Mouse (Mus musculus) limb, embryonic 14.5 days (tissue): ENCODE measurements around the gene Crbn. TPM values are rescaled to one million over a fixed set of nuclear protein-coding genes. Genes with fewer than 3 reads are reported as not detected.

ENCODE experiments used
- ATAC-seq: fragments of 200-750 bp; cut with Nextera tagmentation; 2 replicates; pipeline ENCODE4 v1.8.0; 2017; ENCODE audit warnings: low read depth, moderate number of reproducible peaks, moderate TSS enrichment; ENCODE audit not compliant: low FRiP score
- DNase-seq: peaks from one replicate; pipeline ENCODE4 v3.0.0-alpha.2; 2015; ENCODE audit warnings: low spot score
- H3K27ac ChIP-seq: fragments of 300-500 bp; sonication (generic); replicated peaks from 2 replicates; pipeline ENCODE4 v1.5.1; 2014; ENCODE audit warnings: low read depth, mild to moderate bottlenecking, low read length, moderate library complexity, mixed read lengths
- H3K27me3 ChIP-seq: fragments of 300-500 bp; sonication (generic); 2 replicates; pipeline ENCODE4 v1.6.1; 2014; ENCODE audit warnings: low read length, mixed read lengths; ENCODE audit not compliant: control insufficient read depth, insufficient read depth
- H3K36me3 ChIP-seq: fragments of 300-500 bp; sonication (generic); 2 replicates; pipeline ENCODE4 v1.6.1; 2014; ENCODE audit warnings: mild to moderate bottlenecking, low read length, moderate library complexity, mixed read lengths; ENCODE audit not compliant: control insufficient read depth, insufficient read depth
- H3K4me1 ChIP-seq: fragments of 300-500 bp; sonication (generic); 2 replicates; pipeline ENCODE4 v1.6.1; 2014; ENCODE audit warnings: antibody characterized with exemption, low read length, mixed read lengths; ENCODE audit not compliant: control insufficient read depth, insufficient read depth
- H3K4me2 ChIP-seq: fragments of 300-500 bp; sonication (generic); replicated peaks from 2 replicates; pipeline ENCODE4 v1.6.1; 2014; ENCODE audit warnings: low read depth, mild to moderate bottlenecking, low read length, moderate library complexity; ENCODE audit not compliant: severe bottlenecking
- H3K4me3 ChIP-seq: fragments of 300-500 bp; sonication (generic); replicated peaks from 2 replicates; pipeline ENCODE4 v1.5.1; 2014; ENCODE audit warnings: low read length
- H3K9ac ChIP-seq: fragments of 300-500 bp; sonication (generic); 2 replicates; pipeline ENCODE4 v1.6.1; 2014; ENCODE audit warnings: mild to moderate bottlenecking, low read depth, low read length, moderate library complexity; ENCODE audit not compliant: severe bottlenecking
- H3K9me3 ChIP-seq: fragments of 300-500 bp; sonication (generic); 2 replicates; pipeline ENCODE4 v1.6.1; 2016; ENCODE audit warnings: low read length; ENCODE audit not compliant: control insufficient read depth
- POLR2A ChIP-seq: fragments of 200-500 bp; IDR thresholded peaks from 2 replicates; pipeline ENCODE4 v1.8.0; 2012; ENCODE audit warnings: inconsistent platforms, mild to moderate bottlenecking, moderate library complexity, borderline replicate concordance; ENCODE audit not compliant: insufficient read depth, insufficient read length; ENCODE audit errors: extremely low read depth
- WGBS: fragments of 180-500 bp; shearing (Covaris S2); extraction: QIAGEN DNeasy Blood & Tissue Kit; methylation state at CpG from one replicate; pipeline ENCODE4 v1.1.7; 2014; 5-methylcytosine and 5-hydroxymethylcytosine counted together
- polyA plus RNA-seq, 2 experiments: library from polyadenylated mRNA; depleted of rRNA in 1 of 2; stranded (reverse) in 1 of 2; unstranded in 1 of 2; fragments of >200 nt; fragmentation: Nextera tagmentation in 1 of 2; extraction: Ambion mirVana in 1 of 2; gene quantifications; 2 replicates each; pipeline versions ENCODE4 v1.2.1 to v1.2.3; 2012 to 2014

The Crbn gene
- polyA plus RNA-seq, 2 experiments, result 22.4 to 44.3 TPM

DNA sequence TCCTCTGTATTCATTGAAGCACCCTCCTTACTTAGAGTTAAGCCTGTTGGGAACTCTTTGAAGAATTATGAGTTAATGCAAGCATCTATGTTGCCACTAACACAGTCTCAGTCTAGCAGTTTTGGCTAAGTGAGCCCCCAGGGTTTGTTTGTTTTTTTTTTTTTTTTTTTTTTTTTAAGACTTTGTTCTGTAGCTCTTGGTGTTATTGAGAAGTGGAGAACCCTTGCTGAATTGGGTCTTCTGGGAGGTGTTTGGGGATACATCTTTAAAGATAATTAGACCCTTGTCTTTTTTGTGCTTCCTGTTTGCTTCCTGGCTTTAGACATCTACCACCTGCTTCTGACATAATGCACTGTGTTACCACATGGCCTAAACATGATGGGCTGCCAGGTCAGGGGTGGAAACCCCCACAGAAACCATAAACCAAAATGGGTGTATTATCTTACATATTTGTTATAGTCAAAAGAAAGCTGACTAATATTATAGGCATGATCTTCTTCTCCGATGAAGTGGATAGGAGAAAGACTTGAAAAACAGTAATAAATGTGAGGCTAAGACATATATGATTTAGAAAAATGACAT lies 59.5 kb downstream of the Crbn start:
- Histone ChIP-seq H3K27ac (no peak overlapping the region), H3K9me3 (no peaks in the 10 kb centered on the region), H3K4me1 (no peaks in the 10 kb centered on the region), H3K27me3 (no peaks in the 10 kb centered on the region), H3K9ac (no peak overlapping the region), H3K4me3 (no peak overlapping the region), H3K36me3 (no peaks in the 10 kb centered on the region), H3K4me2 (no peak overlapping the region)
- ATAC-seq (no peak), DNase-seq (no peak)
- WGBS, result 91% methylated on average over 1 of the region's 1 CpGs
- no peak for TF ChIP-seq POLR2A

DNA sequence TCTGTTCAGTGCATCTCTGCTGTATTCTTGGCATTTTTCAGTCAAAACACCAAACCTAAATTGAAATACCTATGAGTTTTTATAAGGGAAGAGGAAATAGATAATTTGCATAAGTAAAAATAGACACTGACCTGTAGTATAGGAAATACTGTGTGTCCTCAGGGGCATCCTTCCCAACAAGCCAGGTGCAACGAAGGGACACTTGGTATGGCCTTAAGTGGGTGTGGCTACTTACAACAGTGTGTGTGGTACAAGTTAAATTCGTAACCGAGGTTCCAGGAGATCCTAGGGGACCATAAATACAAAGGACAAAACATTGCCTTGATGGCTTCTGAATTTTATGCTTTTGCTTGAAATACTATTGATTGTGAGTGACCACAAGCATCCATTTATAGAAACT lies 61.6 kb downstream of the Crbn start:
- no peak overlapping the region for H3K4me2 ChIP-seq
- DNase-seq (no peak), ATAC-seq (no peak)
- WGBS, result 62% methylated on average over 3 of the region's 3 CpGs
- H3K36me3 ChIP-seq, result no peaks in the 10 kb centered on the region
- H3K4me1 ChIP-seq, result no peaks in the 10 kb centered on the region
- H3K27me3 ChIP-seq, result no peaks in the 10 kb centered on the region
- TF ChIP-seq POLR2A, result no peak
- no peaks in the 10 kb centered on the region for H3K9me3 ChIP-seq
- no peak overlapping the region for H3K4me3 ChIP-seq
- H3K9ac ChIP-seq, result no peak overlapping the region
- no peak overlapping the region for H3K27ac ChIP-seq

DNA sequence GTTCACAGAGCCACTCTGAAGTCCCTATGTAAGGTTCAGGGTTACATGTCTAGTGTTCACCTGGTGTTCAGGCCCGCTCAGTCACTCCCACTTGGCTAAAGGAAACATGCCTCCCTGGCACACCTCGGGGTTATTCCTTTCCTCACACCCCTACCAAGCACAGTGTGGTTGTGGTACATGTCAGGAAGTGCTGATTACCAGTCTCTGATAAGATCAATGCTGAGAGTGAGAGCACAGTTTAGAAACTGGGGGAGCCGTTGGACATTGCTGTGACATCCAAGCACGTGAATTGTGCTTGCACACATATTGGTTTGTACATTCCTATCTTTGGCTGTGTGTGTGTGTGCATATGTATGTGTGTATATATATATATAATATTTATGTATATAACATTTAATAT lies 67.3 kb downstream of the Crbn start:
- Histone ChIP-seq H3K4me2 (no peak overlapping the region), H3K9ac (no peak overlapping the region), H3K9me3 (no peaks in the 10 kb centered on the region), H3K36me3 (no peaks in the 10 kb centered on the region), H3K27ac (no peak overlapping the region), H3K4me1 (no peaks in the 10 kb centered on the region), H3K4me3 (no peak overlapping the region), H3K27me3 (no peaks in the 10 kb centered on the region)
- no peak for DNase-seq
- no peak for TF ChIP-seq POLR2A
- WGBS, result 84% methylated on average over 4 of the region's 4 CpGs
- ATAC-seq, result no peak

Other genes with a start within 250 kb of the Crbn start
- 0.09 and 0.10 TPM in 2 replicates for gene Il5ra, start 51.0 kb downstream of the Crbn start, polyA plus RNA-seq (2012; rRNA removed)
- gene Il5ra, start 51.0 kb downstream of the Crbn start, polyA plus RNA-seq (2014; fragmentation: Nextera tagmentation; extraction: Ambion mirVana), result 0.17 and 0.41 TPM in 2 replicates
- 23.7 and 34.3 TPM in 2 replicates for gene Trnt1, start 31.0 kb downstream of the Crbn start, polyA plus RNA-seq (2012; rRNA removed)
- gene Trnt1, start 31.0 kb downstream of the Crbn start, polyA plus RNA-seq (2014; fragmentation: Nextera tagmentation; extraction: Ambion mirVana), result 59.0 and 59.9 TPM in 2 replicates